Mouse (Mus musculus) lung, postnatal 0 days (tissue): ENCODE data around the gene Zdhhc14. TPM values are rescaled to one million over a fixed set of nuclear protein-coding genes. Genes with fewer than 3 reads are reported as not detected.

Experiments
- ATAC-seq: fragments of 200-750 bp; cut with Nextera tagmentation; 2 replicates; pipeline ENCODE4 v1.8.0; 2017; ENCODE audit warnings: moderate library complexity
- DNase-seq: peaks from one replicate; pipeline ENCODE4 v3.0.0-alpha.2; 2016; ENCODE audit warnings: low spot score
- H3K27ac ChIP-seq: fragments of 300-500 bp; sonication (generic); 2 replicates; pipeline ENCODE4 v1.5.1; 2014; ENCODE audit warnings: antibody characterized with exemption, mild to moderate bottlenecking, low read length, mixed read lengths
- H3K27me3 ChIP-seq: fragments of 300-500 bp; sonication (generic); replicated peaks from 2 replicates; pipeline ENCODE4 v1.6.1; 2014; ENCODE audit warnings: low read length, mixed read lengths; ENCODE audit not compliant: insufficient read depth
- H3K36me3 ChIP-seq: fragments of 300-500 bp; sonication (generic); 2 replicates; pipeline ENCODE4 v1.6.1; 2014; ENCODE audit warnings: low read length, mixed read lengths; ENCODE audit not compliant: insufficient read depth
- H3K4me1 ChIP-seq: fragments of 300-500 bp; sonication (generic); 2 replicates; pipeline ENCODE4 v1.6.1; 2014; ENCODE audit warnings: antibody characterized with exemption, low read depth, low read length, mixed read lengths; ENCODE audit not compliant: insufficient read depth
- H3K4me2 ChIP-seq: fragments of 300-500 bp; sonication (generic); replicated peaks from 2 replicates; pipeline ENCODE4 v1.6.1; 2014; ENCODE audit warnings: low read depth, mild to moderate bottlenecking, low read length, moderate library complexity, mixed read lengths
- H3K4me3 ChIP-seq: fragments of 300-500 bp; sonication (generic); 2 replicates; pipeline ENCODE4 v1.5.1; 2014; ENCODE audit warnings: low read depth, low read length
- H3K9ac ChIP-seq: fragments of 300-500 bp; sonication (generic); replicated peaks from 2 replicates; pipeline ENCODE4 v1.6.1; 2014; ENCODE audit warnings: low read depth, mild to moderate bottlenecking
- H3K9me3 ChIP-seq: fragments of 300-500 bp; sonication (generic); 2 replicates; pipeline ENCODE4 v1.6.1; 2016; ENCODE audit warnings: low read length, mixed read lengths
- CTCF ChIP-seq: IDR thresholded peaks from 2 replicates; pipeline ENCODE4 v1.5.1; 2016; ENCODE audit warnings: antibody characterized with exemption, mild to moderate bottlenecking
- EP300 ChIP-seq: IDR thresholded peaks from 2 replicates; pipeline ENCODE4 v1.6.1; 2016; ENCODE audit warnings: antibody characterized with exemption, mild to moderate bottlenecking, control low read depth
- WGBS: fragments of 180-500 bp; shearing (Covaris S2); extraction: QIAGEN DNeasy Blood & Tissue Kit; methylation state at CpG from one replicate; pipeline ENCODE4 v1.1.7; 2014; 5-methylcytosine and 5-hydroxymethylcytosine counted together
- polyA plus RNA-seq: library from polyadenylated mRNA; unstranded; fragments of >200 nt; fragmentation: Nextera tagmentation; extraction: Ambion mirVana; gene quantifications from 2 replicates; pipeline ENCODE4 v1.2.1, GENCODE M21; 2015

Gene Zdhhc14
- polyA plus RNA-seq, 1 experiment from 2014 or later, result 4.2 TPM

- H3K36me3 ChIP-seq, result no peaks in the 10 kb centered on the region
- H3K27ac ChIP-seq, result no peak overlapping the region
- ATAC-seq (no peak), DNase-seq (no peak)
- H3K9me3 ChIP-seq, result no peaks in the 10 kb centered on the region
- WGBS, result 73% methylated on average over 8 of the region's 8 CpGs
- no peaks in the 10 kb centered on the region for H3K27me3 ChIP-seq
- H3K4me2 ChIP-seq, result no peak overlapping the region
- TF ChIP-seq CTCF, result no peak
- TF ChIP-seq EP300, result no peak
- H3K4me1 ChIP-seq, result 0 out of 2 replicates have a peak, but pooled peaks cover 3% of the 10 kb centered on the region
- H3K9ac ChIP-seq, result no peak overlapping the region
- no peak overlapping the region for H3K4me3 ChIP-seq
These were observed 5.3 kb downstream of the Zdhhc14 start for GRCm38 (mm10) chr17:5497695-5498094.

GRCm38 (mm10) chr17:5498996-5499395 is 6.6 kb downstream of the Zdhhc14 start:
- 86% methylated on average over 4 of the region's 4 CpGs for WGBS
- no peaks in the 10 kb centered on the region for H3K9me3 ChIP-seq

GRCm38 (mm10) chr17:5503981-5504760 is 11.8 kb downstream of the Zdhhc14 start:
- H3K9ac ChIP-seq, result no peak overlapping the region
- no peaks in the 10 kb centered on the region for H3K36me3 ChIP-seq
- no peak for DNase-seq
- H3K4me1 ChIP-seq, result no peaks in the 10 kb centered on the region
- H3K4me3 ChIP-seq, result no peak overlapping the region
- H3K27ac ChIP-seq, result no peak overlapping the region
- TF ChIP-seq EP300, result no peak
- no peak for ATAC-seq
- 80% methylated on average over 8 of the region's 8 CpGs for WGBS
- H3K27me3 ChIP-seq, result no peaks in the 10 kb centered on the region
- H3K9me3 ChIP-seq, result no peaks in the 10 kb centered on the region
- H3K4me2 ChIP-seq, result no peak overlapping the region

More at GRCm38 (mm10) chr17:5498996-5499395, 6.6 kb downstream of the Zdhhc14 start:
- H3K4me3 ChIP-seq, result no peak overlapping the region
- no peak for TF ChIP-seq CTCF
- TF ChIP-seq EP300, result no peak
- H3K4me1 ChIP-seq, result no peaks in the 10 kb centered on the region
- H3K4me2 ChIP-seq, result no peak overlapping the region
- H3K36me3 ChIP-seq, result no peaks in the 10 kb centered on the region
- no peak for ATAC-seq
- H3K27me3 ChIP-seq, result no peaks in the 10 kb centered on the region
- H3K27ac ChIP-seq, result no peak overlapping the region
- H3K9ac ChIP-seq, result no peak overlapping the region
- no peak for DNase-seq

GRCm38 (mm10) chr17:5504969-5505368 is 12.6 kb downstream of the Zdhhc14 start:
- H3K27ac ChIP-seq, result no peak overlapping the region
- no peaks in the 10 kb centered on the region for H3K4me1 ChIP-seq
- no peak overlapping the region for H3K9ac ChIP-seq
- WGBS, result 79% methylated on average over 4 of the region's 4 CpGs
- no peak for TF ChIP-seq CTCF
- TF ChIP-seq EP300, result no peak
- H3K4me3 ChIP-seq, result no peak overlapping the region
- no peak for ATAC-seq
- DNase-seq, result no peak
- H3K9me3 ChIP-seq, result no peaks in the 10 kb centered on the region
- H3K36me3 ChIP-seq, result no peaks in the 10 kb centered on the region
- H3K4me2 ChIP-seq, result no peak overlapping the region
- no peaks in the 10 kb centered on the region for H3K27me3 ChIP-seq

- peak; percentile 29 for DNase-seq
- 28% methylated on average over 7 of the region's 7 CpGs for WGBS
- Histone ChIP-seq H3K27me3 (no peaks in the 10 kb centered on the region), H3K9me3 (no peaks in the 10 kb centered on the region), H3K4me2 (no peak overlapping the region), H3K36me3 (no peaks in the 10 kb centered on the region), H3K27ac (no peak overlapping the region), H3K4me1 (no peaks in the 10 kb centered on the region), H3K9ac (no peak overlapping the region), H3K4me3 (no peak overlapping the region)
- TF ChIP-seq EP300, result no peak
- TF ChIP-seq CTCF, result no peak
- ATAC-seq, result peak; percentile 43; the same call in 1 of the 2 replicates
These were observed 14.2 kb downstream of the Zdhhc14 start for GRCm38 (mm10) chr17:5506553-5506952.

GRCm38 (mm10) chr17:5506988-5507387 is 14.6 kb downstream of the Zdhhc14 start:
- H3K9me3 ChIP-seq, result no peaks in the 10 kb centered on the region
- no peak overlapping the region for H3K9ac ChIP-seq
- H3K36me3 ChIP-seq, result no peaks in the 10 kb centered on the region
- no peak for DNase-seq
- H3K4me2 ChIP-seq, result no peak overlapping the region
- H3K4me1 ChIP-seq, result no peaks in the 10 kb centered on the region
- WGBS, result 57% methylated on average over 5 of the region's 5 CpGs
- no peaks in the 10 kb centered on the region for H3K27me3 ChIP-seq
- no peak overlapping the region for H3K27ac ChIP-seq
- TF ChIP-seq CTCF (no peak), EP300 (no peak)
- no peak overlapping the region for H3K4me3 ChIP-seq
- ATAC-seq, result no peak
